Mouse (Mus musculus) erythroblast, embryonic 14.5 days (primary cell): ENCODE data around the gene Vwa3b.

ENCODE experiments used
- GATA1 ChIP-seq: IDR thresholded peaks from 2 replicates; pipeline ENCODE4 v1.6.1; 2012; ENCODE audit warnings: low read length, inconsistent platforms, mixed read lengths
- TAL1 ChIP-seq: IDR thresholded peaks from 3 replicates; pipeline ENCODE4 v1.6.1; 2012; ENCODE audit warnings: low read length, inconsistent platforms, mixed read lengths

GRCm38 (mm10) chr1:37080442-37080841, 54.0 kb downstream of the Vwa3b start:
- TF ChIP-seq TAL1 (no peak), GATA1 (no peak)
